8 mouse cellular contexts compared by ENCODE assay signal in genomic region chr1:191956871-191957270, GRCm38 (mm10). TPM values are rescaled to one million over a fixed set of nuclear protein-coding genes. Genes with fewer than 3 reads are reported as not detected.
A peak's percentile ranks its signal among the peaks of the same experiment; 100 is the strongest.
DNase-seq lines count a peak whose midpoint lies in the region; ATAC-seq and TF ChIP-seq lines count a peak whose summit lies in the region.

No protein-coding gene starts in this region.

- H3K36me3 ChIP-seq in forebrain, embryonic 12.5 days (replicated peaks): no peaks in the 10 kb centered on the region
- no peaks in the 10 kb centered on the region for H3K36me3 ChIP-seq in forebrain, embryonic 16.5 days (ENCODE audit: control insufficient read depth, insufficient read depth)
- H3K36me3 ChIP-seq in liver, embryonic 15.5 days (replicated peaks): no peaks in the 10 kb centered on the region

- TF ChIP-seq CTCF in bone marrow, adult 2 months (IDR thresholded peaks at IDR 0.05; ENCODE audit: control insufficient read depth, insufficient read depth, low read length): no peak

- DNase-seq in heart, postnatal 4 days: peak; percentile 22
- no peak for DNase-seq in right cerebral cortex, postnatal 4 days
- DNase-seq in retina, embryonic 14.5 days (ENCODE audit: low spot score): no peak
- no peak for DNase-seq in layer of hippocampus, postnatal 36 days

- H3K9ac ChIP-seq in forebrain, embryonic 12.5 days: no peak overlapping the region
- no peak overlapping the region for H3K9ac ChIP-seq in forebrain, embryonic 16.5 days (replicated peaks; ENCODE audit: low read depth, low read length)
- no peak overlapping the region for H3K9ac ChIP-seq in liver, embryonic 15.5 days

- no peak overlapping the region for H3K4me3 ChIP-seq in forebrain, embryonic 12.5 days (replicated peaks)
- no peak overlapping the region for H3K4me3 ChIP-seq in forebrain, embryonic 16.5 days (replicated peaks; ENCODE audit: low read length)
- H3K4me3 ChIP-seq in bone marrow, adult 2 months (replicated peaks; ENCODE audit: control insufficient read depth, low read depth, low read length): peak overlapping the region; percentile 24
- no peak overlapping the region; the same call in 1 of the 2 replicates for H3K4me3 ChIP-seq in liver, embryonic 15.5 days (replicated peaks)

- no peaks in the 10 kb centered on the region; the same call in 1 of the 2 replicates for H3K4me1 ChIP-seq in forebrain, embryonic 12.5 days
- no peaks in the 10 kb centered on the region for H3K4me1 ChIP-seq in forebrain, embryonic 16.5 days (replicated peaks; ENCODE audit: control insufficient read depth, insufficient read depth, low read length)
- H3K4me1 ChIP-seq in bone marrow, adult 2 months (ENCODE audit: control insufficient read depth, insufficient read depth, low read length): peaks cover 9% of the 10 kb centered on the region
- H3K4me1 ChIP-seq in liver, embryonic 15.5 days (replicated peaks): peaks cover 29% of the 10 kb centered on the region

- H3K27me3 ChIP-seq in forebrain, embryonic 12.5 days: no peaks in the 10 kb centered on the region
- no peaks in the 10 kb centered on the region for H3K27me3 ChIP-seq in forebrain, embryonic 16.5 days (replicated peaks; ENCODE audit: control insufficient read depth, insufficient read depth, low read length)
- H3K27me3 ChIP-seq in liver, embryonic 15.5 days: no peaks in the 10 kb centered on the region

- 92% methylated on average over 2 of the region's 2 CpGs for WGBS in forebrain, embryonic 12.5 days
- 100% methylated on average over 2 of the region's 2 CpGs for WGBS in forebrain, embryonic 16.5 days
- WGBS in bone marrow, adult 2 months: 48% methylated on average over 2 of the region's 2 CpGs
- WGBS in liver, embryonic 15.5 days (ENCODE audit: insufficient replicate concordance): 62% methylated on average over 2 of the region's 2 CpGs

- TF ChIP-seq POLR2A in bone marrow, adult 2 months (IDR thresholded peaks at IDR 0.05; ENCODE audit: borderline replicate concordance, control insufficient read depth, low read depth, low read length): no peak

- H3K27ac ChIP-seq in forebrain, embryonic 12.5 days: 0 out of 2 replicates have a peak overlapping the region, but pooled peaks have one; percentile 19
- H3K27ac ChIP-seq in forebrain, embryonic 16.5 days (ENCODE audit: low read length): no peak overlapping the region
- H3K27ac ChIP-seq in bone marrow, adult 2 months (ENCODE audit: control insufficient read depth, insufficient read depth, low read depth, low read length, poor library complexity): peak overlapping the region; percentile 82
- peak overlapping the region; percentile 60 for H3K27ac ChIP-seq in liver, embryonic 15.5 days (replicated peaks)

- H3K4me2 ChIP-seq in forebrain, embryonic 12.5 days: no peak overlapping the region
- no peak overlapping the region for H3K4me2 ChIP-seq in forebrain, embryonic 16.5 days (ENCODE audit: low read length)
- H3K4me2 ChIP-seq in liver, embryonic 15.5 days: peak overlapping the region; percentile 35

- no peak for ATAC-seq in forebrain, embryonic 12.5 days (ENCODE audit: low FRiP score)
- no peak for ATAC-seq in forebrain, embryonic 16.5 days
- ATAC-seq in liver, embryonic 15.5 days (ENCODE audit: insufficient read depth): peak; percentile 51

- no peaks in the 10 kb centered on the region for H3K9me3 ChIP-seq in forebrain, embryonic 12.5 days
- no peaks in the 10 kb centered on the region for H3K9me3 ChIP-seq in forebrain, embryonic 16.5 days (ENCODE audit: control insufficient read depth, low read length)
- H3K9me3 ChIP-seq in liver, embryonic 15.5 days (replicated peaks): no peaks in the 10 kb centered on the region

RNA-seq across cellular contexts. Expression of gene Rd3, which starts 20.3 kb away (rescaled TPM):
- polyA plus RNA-seq in forebrain, embryonic 12.5 days (2016; fragmentation: Nextera tagmentation; extraction: Ambion mirVana): 2.2 and 2.3 TPM in 2 replicates
- polyA plus RNA-seq in forebrain, embryonic 16.5 days (2015; fragmentation: Nextera tagmentation; extraction: Ambion mirVana): 2.1 and 2.5 TPM in 2 replicates
- not detected in 2 replicates for polyA plus RNA-seq in bone marrow, adult 2 months (2011; ENCODE audit: insufficient read depth, insufficient read length, low replicate concordance, missing spikeins)
- 1 to 10 TPM; 2.7 to 2.8 TPM for total RNA-seq in heart, postnatal 4 days (2021)
- 0.16 and 0.21 TPM in 2 replicates for polyA plus RNA-seq in liver, embryonic 15.5 days (2015; fragmentation: Nextera tagmentation; extraction: Ambion mirVana)
- under 1 TPM; 0.22 to 0.51 TPM for total RNA-seq in layer of hippocampus, postnatal 36 days (2021)

RNA-seq across cellular contexts. Expression of gene Slc30a1, which starts 50.3 kb away (rescaled TPM):
- 2.4 and 4.2 TPM in 2 replicates for polyA plus RNA-seq in forebrain, embryonic 12.5 days (2016; fragmentation: Nextera tagmentation; extraction: Ambion mirVana)
- 2.4 and 2.7 TPM in 2 replicates for polyA plus RNA-seq in forebrain, embryonic 16.5 days (2015; fragmentation: Nextera tagmentation; extraction: Ambion mirVana)
- polyA plus RNA-seq in bone marrow, adult 2 months (2011; ENCODE audit: insufficient read depth, insufficient read length, low replicate concordance, missing spikeins): 5.0 and 7.9 TPM in 2 replicates
- total RNA-seq in heart, postnatal 4 days (2021): 10 to 100 TPM; 25.1 to 29.4 TPM
- polyA plus RNA-seq in liver, embryonic 15.5 days (2015; fragmentation: Nextera tagmentation; extraction: Ambion mirVana): 3.6 and 4.2 TPM in 2 replicates
- 10 to 100 TPM; 32.2 to 33.7 TPM for total RNA-seq in layer of hippocampus, postnatal 36 days (2021)
